Mouse (Mus musculus): ENCODE data around the gene Btg2.

The Btg2 gene

DNA sequence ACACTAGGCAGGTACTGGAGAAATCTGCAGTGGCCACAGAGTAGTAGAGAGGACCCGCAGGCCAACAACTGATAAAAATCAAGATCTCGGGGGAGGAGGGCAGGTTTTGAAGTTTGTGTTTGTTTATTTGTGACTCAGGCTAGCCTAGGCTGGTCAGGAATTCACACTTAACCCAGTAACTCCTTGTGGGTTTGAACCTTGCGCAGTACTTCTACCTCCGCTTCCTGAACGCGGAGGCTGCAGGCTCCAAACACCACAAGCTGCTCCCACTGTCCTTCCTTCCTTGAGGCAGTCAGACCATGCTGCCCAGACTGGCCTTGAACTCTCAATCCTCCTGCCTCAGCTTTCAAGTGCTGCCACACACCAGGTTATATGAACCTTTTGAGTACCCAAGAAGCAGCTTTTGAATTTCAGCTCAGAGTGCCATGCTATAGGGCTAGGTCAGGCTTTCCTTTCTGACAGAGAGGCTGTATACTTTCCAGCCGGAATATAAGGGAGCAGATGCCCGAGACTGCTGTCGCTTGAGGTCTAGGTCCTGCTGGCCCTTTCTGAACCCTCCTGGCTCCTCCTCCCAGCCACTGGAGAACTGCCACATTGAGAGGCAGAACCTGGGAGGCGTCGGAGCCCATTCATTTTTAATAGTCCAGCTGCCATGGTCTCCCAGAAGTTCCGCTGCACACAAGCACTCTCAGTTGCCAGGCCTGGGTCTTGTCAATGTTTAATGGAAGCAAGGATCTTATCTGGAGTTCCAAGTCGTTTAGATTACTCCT is 19.2 kb upstream of the Btg2 start:
- DNase-seq (ENCODE audit: low spot score in 2 of 2) = no peak

DNA sequence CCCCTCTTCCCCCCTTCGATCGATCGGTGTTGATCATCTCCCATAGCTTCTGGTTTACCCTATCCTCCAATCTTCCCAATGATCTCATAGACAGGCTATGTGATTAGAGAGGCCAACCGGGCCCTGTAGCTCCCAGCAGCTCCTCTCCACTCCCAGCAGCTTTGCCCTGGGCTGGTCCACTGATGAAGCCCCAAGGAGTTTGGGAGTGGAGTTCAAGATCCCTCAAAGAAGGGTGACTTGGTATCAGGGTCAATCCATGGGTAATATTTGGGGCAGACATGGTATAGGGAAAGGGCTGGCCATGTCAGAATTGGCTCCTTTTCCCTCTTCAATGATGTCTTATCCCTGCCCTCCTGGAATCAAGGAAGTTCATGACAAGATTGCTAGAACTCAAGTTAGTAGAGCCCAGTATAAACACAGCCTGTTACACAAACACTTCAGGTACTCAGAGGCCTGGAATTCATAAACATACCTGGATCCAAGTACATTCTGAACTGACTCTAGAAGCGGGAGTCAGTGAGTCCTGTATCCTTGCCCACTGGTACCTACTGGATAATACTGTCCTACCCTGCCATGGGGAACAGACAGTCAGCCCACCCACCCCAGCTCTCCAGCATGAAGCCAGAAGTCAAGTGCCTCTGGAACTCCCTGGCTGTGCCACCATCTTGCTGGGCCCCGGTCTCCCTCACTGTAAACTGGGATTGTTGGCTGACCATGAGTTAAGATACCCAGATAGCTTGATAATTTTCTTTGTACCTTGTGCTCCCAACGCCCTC is 18.3 kb upstream of the Btg2 start:
- no peak for DNase-seq (ENCODE audit: low spot score in 2 of 2)

DNA sequence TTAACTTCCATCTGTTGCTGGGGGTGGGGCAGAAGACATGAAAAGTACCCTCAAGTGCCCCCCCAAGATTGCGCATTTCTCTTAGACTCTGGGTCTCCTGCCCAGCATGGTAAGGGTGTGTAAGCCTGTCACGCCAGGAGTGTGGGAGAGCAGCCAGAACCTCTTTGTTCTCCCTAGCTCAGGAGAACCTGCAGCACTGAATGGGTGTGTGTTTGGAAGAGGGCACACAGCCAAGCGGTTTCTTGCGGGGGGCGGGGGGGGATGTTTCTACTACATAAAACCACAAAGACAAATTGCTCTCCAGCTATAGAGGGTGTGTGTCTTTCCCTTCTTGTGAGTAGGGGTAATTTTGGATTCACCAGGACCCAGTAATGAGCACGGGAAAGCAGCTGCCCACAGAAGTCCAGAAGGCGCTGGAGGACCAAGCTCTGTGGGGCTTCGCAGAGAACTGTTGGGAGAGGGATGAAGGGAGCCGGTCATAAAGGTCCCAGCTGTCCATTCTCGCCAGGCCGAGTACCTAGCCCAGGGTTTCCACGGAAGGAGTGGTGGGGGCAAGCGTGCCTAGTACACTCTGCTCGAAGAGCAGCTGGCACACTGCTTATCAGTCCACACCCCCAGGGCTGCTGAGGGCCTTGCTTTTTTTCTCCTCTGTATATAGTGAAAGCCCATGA is 17.5 kb upstream of the Btg2 start:
- DNase-seq (ENCODE audit: low spot score in 2 of 2) = no peak

DNA sequence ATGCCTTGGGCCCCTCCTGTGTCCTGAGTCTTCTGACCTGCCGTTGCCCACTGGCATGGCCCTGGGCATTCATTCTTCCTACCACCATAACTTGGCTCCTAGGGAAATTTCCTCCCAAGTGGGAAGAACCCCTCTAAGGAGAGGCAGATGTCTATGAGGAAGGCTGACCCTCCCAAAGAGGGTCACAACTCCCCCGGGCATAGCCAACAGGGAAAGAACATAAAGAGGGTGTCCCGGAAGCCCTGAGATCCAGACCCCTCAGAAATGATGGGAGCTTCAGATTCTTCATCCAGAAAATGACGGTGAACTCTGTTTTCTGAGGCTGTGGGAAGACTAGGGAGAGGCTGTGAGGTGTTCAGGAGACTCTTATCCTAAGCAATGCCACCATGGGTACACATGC is 16.8 kb upstream of the Btg2 start:
- DNase-seq (ENCODE audit: low spot score in 2 of 2) = no peak

DNA sequence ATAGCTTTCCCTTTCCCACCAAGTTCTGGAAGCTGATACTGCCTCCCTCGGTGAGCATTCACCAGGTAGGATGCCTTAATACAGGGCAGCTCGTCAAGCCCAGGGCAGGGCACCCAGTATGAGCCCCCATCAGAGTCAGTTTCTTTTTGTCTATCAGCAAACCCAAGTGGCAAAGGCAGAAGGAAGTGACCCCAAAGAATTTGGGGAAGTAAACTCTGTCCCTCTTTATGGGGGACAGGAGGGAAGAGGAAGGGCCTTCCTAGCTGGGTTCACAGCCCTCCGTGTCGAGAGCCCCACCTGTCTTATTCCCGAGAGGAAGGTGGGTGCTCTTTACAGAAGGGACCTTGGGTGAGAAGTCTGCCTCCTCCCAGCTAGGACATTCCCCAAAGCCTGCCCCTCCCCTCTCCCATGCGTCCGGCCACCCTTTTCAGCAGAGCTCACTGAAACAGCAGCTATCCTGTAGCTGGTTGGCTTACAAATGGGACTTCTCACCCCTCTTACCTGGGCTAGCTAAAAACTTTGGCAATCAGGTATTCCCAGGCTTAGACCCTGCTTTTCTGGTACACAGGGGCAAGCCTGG is 16.2 kb upstream of the Btg2 start:
- no peak for DNase-seq (ENCODE audit: low spot score in 2 of 2)

DNA sequence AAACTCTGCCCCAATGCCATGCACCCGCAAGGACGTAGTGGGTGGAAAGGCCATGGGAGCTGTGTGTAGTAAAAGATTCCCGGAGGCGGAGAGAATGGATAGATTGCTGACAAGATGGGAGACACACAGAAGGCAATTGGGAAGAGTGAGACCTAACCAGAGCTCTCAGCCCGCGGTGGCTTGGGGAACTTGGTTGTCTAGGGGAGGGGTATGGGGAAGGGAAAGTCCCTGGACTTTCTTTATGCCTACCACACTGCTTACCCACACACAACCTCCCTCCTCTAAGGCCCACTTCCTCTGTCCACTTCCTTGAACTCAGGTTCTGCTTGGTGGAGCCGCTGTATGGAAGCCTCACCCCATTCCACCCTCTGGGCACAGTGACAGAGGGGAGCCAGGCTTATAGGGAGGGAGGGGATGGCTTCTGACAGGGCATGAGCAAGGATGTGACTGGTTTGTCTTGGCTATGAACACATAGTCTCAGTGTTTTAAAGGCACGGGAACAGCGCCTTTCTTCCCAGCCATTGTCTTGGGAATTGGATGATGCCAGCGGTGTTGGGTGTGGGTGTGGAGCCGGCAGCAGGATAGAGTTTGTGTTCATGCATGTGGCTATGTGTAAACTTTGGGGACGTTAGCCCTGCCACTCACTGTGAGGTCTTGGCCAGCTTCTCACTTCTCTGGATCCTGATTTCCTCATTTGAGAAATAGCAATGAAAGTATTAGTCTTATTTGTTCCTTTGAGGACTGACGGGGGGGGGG is 15.0 kb upstream of the Btg2 start:
- no peak for DNase-seq (ENCODE audit: low spot score in 2 of 2)

DNA sequence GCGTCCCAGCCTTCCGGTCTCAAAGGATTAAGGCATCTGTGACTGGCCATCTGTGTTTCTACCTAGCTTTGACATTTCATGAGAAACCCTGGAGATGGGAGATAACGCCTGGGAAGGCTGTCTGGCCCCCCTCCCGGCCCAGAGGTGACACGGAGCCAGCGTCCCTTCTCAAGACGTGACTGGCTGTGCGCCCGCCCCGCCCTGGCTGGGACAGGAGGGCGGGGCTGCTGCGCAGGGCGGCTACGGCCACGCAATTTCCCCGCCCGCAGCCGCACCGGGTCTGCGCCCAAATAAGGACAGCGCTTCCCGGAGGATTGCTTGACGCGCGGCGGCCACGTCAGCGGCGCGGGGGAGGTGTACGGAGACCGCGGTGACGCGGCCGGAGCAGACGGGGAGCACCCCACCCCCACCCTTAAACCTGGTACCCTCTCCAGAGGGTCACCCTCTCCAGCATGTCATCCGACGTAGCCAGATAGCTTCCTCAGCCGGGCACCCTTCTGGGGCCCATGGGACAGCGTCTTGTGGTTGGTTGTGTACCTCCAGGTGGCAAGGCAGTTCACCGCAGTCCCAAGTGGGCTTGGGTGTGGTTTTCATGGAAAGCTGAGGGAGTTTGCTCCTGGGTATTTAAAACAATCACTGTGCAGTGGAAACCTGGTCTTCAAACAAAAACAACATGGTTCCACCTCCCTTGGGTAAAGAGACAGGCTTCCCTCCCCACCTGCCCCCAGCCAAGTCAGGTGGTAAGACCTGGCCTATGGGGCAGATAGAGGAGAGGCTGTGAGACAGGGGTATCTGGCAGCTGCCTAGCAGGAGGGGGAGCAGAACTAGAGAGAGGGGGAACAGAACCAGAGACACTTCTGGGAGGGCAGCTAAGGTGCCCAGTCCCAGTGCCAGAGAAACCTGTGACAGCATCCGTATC is 14.2 kb upstream of the Btg2 start:
- DNase-seq (ENCODE audit: low spot score in 2 of 2) = peak; percentile 80 to 84

DNA sequence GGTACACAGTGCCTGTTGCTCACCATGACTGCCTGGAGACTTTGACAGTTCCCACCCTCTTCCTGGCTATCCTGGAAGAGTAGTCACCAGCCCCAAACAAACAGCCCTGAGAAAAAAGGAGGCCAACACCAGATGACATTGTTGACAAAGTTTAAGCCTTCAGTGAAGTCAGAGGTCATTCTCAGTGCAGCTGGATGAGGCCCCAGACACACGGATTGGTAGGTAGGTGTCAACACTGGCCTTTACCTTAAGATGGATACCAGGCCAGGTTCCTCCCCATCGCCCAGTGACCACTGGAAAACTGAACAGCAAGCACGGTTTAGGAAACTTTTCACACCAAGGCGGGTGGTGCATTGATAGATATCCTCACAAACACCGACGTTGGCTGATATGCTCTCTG is 13.4 kb upstream of the Btg2 start:
- DNase-seq (ENCODE audit: low spot score in 2 of 2) = no peak

DNA sequence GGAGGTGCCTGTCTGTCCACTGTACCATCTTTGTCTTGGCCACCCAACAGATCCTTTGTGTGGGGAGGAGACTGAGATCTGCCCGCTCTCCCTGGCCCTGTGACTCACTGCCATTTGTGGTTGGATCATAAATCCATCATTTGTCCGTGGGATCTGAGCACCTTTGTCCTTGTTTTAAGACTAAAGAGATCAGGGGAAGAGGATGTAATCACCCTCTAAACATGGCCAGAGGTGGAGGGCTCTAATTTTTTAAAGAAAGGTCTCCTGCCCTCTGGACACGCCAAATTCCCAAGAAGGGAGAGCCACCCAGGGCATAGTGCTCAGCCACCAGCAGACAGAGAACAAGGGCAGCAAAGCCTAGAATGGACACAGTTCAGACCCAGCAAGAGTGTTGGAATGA is 12.9 kb upstream of the Btg2 start:
- DNase-seq (ENCODE audit: low spot score in 2 of 2) = no peak

DNA sequence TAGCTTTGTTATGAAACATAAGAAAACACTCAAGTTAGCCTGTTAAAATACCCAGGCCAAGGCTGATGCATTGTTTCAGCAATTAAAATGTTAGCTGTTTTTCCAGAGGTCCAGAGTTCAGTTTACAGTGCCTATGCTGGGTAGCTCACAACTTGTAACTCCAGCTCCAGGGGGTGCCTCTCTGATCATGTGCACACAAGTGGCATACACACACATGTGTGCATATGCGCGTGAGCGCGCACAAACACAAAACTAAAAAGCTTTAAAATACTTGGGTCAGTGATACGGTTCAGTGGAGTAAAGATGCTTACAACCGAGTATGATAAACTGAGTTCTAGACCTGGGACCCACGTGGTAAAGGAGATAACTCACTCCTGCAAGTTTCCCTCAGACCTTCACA is 10.2 kb upstream of the Btg2 start:
- no peak for DNase-seq (ENCODE audit: low spot score in 2 of 2)

DNA sequence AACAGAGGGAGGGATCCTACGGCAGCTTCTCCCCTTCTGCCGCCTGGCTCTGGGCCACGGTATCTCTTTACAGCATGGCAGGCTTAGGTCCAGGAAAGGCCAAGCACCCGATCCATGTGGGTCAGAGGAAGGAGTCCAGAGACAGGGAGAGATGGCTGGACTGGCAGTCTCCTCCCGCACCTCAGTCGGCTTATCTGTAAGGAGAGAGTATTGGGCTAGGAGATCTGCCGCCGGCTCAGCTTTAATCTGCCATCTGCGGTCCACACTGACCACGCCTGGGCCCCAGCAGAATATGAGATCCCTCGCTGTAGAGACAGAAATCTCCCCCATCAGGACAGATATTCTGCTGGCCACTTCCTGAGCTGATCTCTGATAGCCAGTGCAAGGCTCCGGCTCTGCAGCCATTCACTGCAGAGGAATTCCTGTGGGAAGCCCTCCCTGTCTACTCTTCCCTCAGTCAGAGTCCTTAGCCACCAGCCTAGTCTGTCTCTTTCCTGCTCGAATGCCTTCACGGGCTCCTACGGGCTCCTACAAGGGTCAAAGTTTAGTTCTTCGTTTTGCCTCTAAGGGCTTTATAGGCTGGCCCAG is 8.0 kb upstream of the Btg2 start:
- DNase-seq (ENCODE audit: low spot score in 2 of 2) = no peak

DNA sequence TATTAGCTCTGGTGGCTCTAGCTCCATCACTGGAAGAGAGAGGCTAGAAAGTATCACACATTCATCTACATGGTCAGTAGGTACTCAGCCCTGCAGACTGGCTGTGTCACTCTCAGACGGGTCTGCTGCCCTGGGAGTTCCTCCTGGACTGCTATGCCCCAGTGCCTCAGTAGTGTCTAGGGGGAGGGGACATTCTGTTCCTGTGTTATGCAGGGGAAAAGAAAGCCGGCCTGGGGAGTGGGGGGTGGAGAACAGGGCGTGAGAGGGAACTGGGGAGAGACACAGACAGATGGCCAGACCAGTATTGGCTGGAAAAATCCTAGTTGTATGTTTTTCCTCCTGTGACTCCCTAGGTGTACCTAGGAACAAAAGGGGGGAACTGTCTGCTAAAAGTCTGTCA is 7.1 kb upstream of the Btg2 start:
- DNase-seq (ENCODE audit: low spot score in 2 of 2) = no peak

DNA sequence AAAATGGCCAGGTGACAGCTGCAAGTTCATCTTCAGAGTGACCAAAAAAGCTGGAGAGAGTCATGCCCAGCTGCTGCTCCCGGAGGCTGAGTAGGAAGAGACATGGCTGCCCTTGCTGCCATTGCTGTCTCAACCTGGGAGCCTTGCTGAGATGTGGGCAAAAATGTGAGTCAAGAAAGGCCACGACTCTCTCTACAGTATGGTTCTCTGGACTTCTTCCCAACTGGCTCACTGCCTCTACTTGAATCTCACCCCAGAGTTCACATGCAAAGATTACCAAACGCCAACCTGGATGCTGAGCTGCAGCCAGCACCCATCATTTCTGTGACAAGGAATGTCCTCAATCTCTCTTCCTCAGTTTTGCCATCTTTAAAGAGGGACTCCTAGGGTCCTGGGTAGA is 5.2 kb upstream of the Btg2 start:
- no peak for DNase-seq (ENCODE audit: low spot score in 2 of 2)

DNA sequence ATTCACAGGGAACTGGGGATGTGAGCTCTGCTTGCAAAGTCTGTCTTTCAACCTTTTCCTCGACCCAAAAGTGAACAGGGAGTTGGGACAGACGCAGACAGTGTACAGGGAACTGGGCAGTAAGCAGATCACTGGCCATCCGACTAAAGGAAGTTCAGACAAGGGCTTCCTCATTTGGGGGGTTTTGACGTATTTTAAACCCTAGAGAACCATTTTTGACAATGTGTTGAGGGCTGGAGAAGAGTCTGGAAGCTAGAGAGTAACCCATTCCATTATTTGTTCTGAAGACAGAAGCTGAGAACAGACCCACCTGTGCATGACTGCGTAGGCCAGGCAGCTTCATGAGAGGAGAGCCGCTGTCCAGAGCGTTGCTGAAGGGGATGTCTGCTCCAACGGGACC is 4.8 kb upstream of the Btg2 start:
- no peak for DNase-seq (ENCODE audit: low spot score in 2 of 2)

DNA sequence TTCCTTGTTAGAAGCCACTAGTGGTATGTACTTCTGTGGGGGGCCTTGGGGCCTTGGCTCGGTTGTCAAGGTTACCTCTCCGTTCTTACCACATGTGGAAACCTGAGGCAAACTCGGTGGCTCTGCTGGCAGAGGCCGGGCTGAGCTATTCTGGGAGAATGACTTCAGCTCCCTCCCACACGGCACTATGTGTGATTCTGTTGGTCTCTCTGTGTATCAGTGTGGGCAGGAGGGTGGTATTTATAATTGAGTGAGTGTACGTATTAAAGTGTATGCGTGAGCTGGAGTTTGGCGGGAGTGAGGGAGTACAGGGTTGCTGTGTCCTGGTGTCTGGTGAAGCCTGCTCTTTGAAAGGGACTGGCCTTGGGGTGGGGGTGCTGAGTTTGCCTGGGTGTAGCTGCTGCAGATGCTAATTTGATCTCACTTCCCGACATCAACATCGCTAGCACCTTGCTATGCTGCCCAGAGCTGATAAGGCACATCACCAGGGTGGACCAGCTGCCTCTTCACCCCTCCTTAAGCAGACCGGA is 4.1 kb upstream of the Btg2 start:
- DNase-seq (ENCODE audit: low spot score in 2 of 2) = peak; percentile 51 to 80

DNA sequence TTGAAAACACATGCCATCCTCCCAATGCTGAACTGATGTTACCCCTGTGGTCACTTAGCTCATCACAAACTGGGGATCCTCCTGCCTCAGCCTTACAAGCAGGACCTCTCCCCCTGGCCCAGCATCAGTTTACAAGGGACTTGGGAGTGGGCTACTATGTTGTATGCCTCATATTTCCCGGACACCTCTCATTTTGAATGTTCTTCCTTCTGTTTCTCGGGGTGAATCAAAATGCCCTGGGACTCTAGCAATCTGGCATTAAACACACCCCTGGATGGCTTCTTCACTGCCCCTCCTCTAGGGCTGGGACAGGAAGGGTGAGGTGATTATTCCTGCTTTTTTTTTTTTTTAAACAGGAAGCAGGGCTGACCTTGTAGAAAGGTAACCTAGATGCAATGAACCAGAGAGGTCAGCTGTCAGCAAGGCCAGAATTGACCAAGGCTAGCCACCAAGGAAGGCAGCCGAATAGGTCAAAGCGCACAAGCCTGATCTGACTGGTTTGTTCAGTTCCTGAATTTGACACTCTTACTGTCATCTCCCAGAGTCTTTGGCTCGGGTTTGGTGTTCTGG is 2.0 kb upstream of the Btg2 start:
- no peak for DNase-seq (ENCODE audit: low spot score in 2 of 2)

DNA sequence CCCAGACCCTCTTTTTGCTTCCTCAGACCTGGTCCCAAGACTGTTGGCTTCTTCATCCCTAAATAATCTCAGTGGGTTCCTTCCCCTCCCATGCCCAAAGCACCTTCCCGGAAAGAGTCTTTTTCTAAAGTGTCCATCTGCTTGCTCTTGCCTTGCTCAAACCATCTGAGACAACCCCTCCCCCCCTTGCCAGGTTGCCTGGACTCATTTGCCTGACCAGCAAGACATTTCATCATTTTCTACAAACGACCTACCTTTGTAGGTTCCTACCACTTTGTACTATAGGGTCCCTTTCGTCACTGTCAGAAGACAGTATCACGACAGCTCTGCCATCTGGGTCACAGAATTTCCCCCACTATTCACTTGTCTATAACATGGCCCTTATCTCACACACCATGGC is 1.5 kb upstream of the Btg2 start:
- no peak for DNase-seq (ENCODE audit: low spot score in 2 of 2)

DNA sequence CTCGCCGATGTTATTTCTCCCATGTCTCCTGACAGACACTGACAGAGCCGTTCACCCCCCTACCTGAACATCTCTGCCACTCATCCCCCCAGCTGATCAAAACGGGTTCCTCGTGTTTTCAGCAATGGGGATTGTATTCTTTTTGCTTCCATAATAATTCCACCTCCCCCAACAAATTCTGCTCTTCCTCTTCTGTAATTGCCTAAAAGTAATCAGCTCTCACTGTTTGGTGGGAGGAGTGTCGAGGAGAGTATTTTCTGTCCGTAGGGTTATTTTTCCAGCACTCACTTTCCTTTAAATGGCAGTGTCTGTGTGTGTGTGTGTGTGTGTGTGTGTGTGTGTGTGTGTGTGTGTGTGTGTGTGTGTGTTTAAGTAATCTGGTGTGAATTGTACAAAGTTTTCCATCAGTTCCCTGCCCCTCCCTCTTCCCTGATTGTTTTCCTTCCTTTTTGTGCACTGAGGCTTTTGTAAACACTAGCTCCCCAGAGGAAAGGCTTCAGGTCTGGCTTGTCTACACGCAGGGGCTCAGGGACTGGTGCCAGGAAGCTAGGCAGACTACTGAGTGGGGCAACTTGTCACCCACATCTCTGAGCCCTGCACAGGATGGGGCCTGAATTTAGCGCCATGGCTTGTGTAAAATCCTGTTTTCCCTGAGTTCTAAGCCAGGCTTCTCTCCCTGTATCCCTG is 700 bp upstream of the Btg2 start:
- DNase-seq (ENCODE audit: low spot score in 2 of 2) = no peak

All from frontal cortex, postnatal 10 days (tissue).